Comparison of ENCODE assay signal across 9 mouse cellular contexts in genomic region chr1:136134547-136134946, GRCm38 (mm10). TPM values are rescaled to one million over a fixed set of nuclear protein-coding genes. Genes with fewer than 3 reads are reported as not detected.
DNase-seq lines count a peak whose midpoint lies in the region; ATAC-seq lines count a peak whose summit lies in the region.
"Had no signal": no experiment of that assay in that cellular context is flagged by ENCODE, and none has a peak within 500 bp of the region (broad histone marks: within the 10 kb centered on the region; RNA-seq: fewer than 3 reads in every experiment).

No protein-coding gene starts in this region.

- no peaks in the 10 kb centered on the region for H3K9me3 ChIP-seq in midbrain, embryonic 10.5 days (replicated peaks)
- H3K9me3 ChIP-seq in midbrain, embryonic 11.5 days (ENCODE audit: control insufficient read depth, low read length) = no peaks in the 10 kb centered on the region
- H3K9me3 ChIP-seq in hindbrain, embryonic 14.5 days (ENCODE audit: control insufficient read depth, low read length) = no peaks in the 10 kb centered on the region
- no peaks in the 10 kb centered on the region for H3K9me3 ChIP-seq in midbrain, embryonic 13.5 days
- H3K9me3 ChIP-seq: limb, embryonic 12.5 days had no signal

- H3K4me1 ChIP-seq in midbrain, embryonic 10.5 days = peaks cover 97% of the 10 kb centered on the region
- peaks cover 49% of the 10 kb centered on the region for H3K4me1 ChIP-seq in midbrain, embryonic 11.5 days (ENCODE audit: control insufficient read depth, insufficient read depth, low read length)
- H3K4me1 ChIP-seq in hindbrain, embryonic 14.5 days (replicated peaks; ENCODE audit: control insufficient read depth, insufficient read depth, low read length) = peaks cover 68% of the 10 kb centered on the region
- peaks cover 86% of the 10 kb centered on the region for H3K4me1 ChIP-seq in midbrain, embryonic 13.5 days (replicated peaks)

- WGBS in midbrain, embryonic 10.5 days = 84% methylated on average over 2 of the region's 2 CpGs
- WGBS in midbrain, embryonic 11.5 days = 74% methylated on average over 2 of the region's 2 CpGs
- WGBS in hindbrain, embryonic 14.5 days = 81% methylated on average over 2 of the region's 2 CpGs
- 85% methylated on average over 2 of the region's 2 CpGs for WGBS in midbrain, embryonic 13.5 days

- peaks cover 74% of the 10 kb centered on the region for H3K27me3 ChIP-seq in midbrain, embryonic 10.5 days (ENCODE audit: low read depth, poor library complexity, severe bottlenecking)
- peaks cover 7% of the 10 kb centered on the region; the same call in 1 of the 2 replicates for H3K27me3 ChIP-seq in midbrain, embryonic 11.5 days (ENCODE audit: control insufficient read depth, insufficient read depth, low read length)
- H3K27me3 ChIP-seq in hindbrain, embryonic 14.5 days (ENCODE audit: control insufficient read depth, insufficient read depth, low read length) = no peaks in the 10 kb centered on the region
- H3K27me3 ChIP-seq in midbrain, embryonic 13.5 days = peaks cover 4% of the 10 kb centered on the region; the same call in 1 of the 2 replicates
- H3K27me3 ChIP-seq: limb, embryonic 12.5 days had no signal

- no peak overlapping the region for H3K9ac ChIP-seq in midbrain, embryonic 11.5 days (ENCODE audit: low read length)
- peak overlapping the region; percentile 100; the same call in 1 of the 2 replicates for H3K9ac ChIP-seq in hindbrain, embryonic 14.5 days
- peak overlapping the region; percentile 94 for H3K9ac ChIP-seq in midbrain, embryonic 13.5 days (replicated peaks)

- ATAC-seq in midbrain, embryonic 11.5 days (ENCODE audit: low FRiP score) = no peak
- no peak for ATAC-seq in hindbrain, embryonic 14.5 days (ENCODE audit: low FRiP score)
- ATAC-seq in midbrain, embryonic 13.5 days = no peak

- H3K36me3 ChIP-seq in midbrain, embryonic 10.5 days = no peaks in the 10 kb centered on the region
- no peaks in the 10 kb centered on the region for H3K36me3 ChIP-seq in midbrain, embryonic 11.5 days (ENCODE audit: control insufficient read depth, insufficient read depth, low read length)
- H3K36me3 ChIP-seq in hindbrain, embryonic 14.5 days (replicated peaks; ENCODE audit: control insufficient read depth, insufficient read depth) = no peaks in the 10 kb centered on the region
- H3K36me3 ChIP-seq in midbrain, embryonic 13.5 days = no peaks in the 10 kb centered on the region
- H3K36me3 ChIP-seq: limb, embryonic 12.5 days had no signal

- H3K4me2 ChIP-seq in midbrain, embryonic 11.5 days = no peak overlapping the region
- H3K4me2 ChIP-seq in hindbrain, embryonic 14.5 days (replicated peaks) = peak overlapping the region; percentile 76
- peak overlapping the region; percentile 75 for H3K4me2 ChIP-seq in midbrain, embryonic 13.5 days (replicated peaks)

- no peak overlapping the region for H3K4me3 ChIP-seq in midbrain, embryonic 10.5 days
- no peak overlapping the region for H3K4me3 ChIP-seq in midbrain, embryonic 11.5 days (ENCODE audit: low read depth, low read length)
- peak overlapping the region; percentile 93; the same call in 1 of the 2 replicates for H3K4me3 ChIP-seq in hindbrain, embryonic 14.5 days (replicated peaks; ENCODE audit: low read length)
- peak overlapping the region; percentile 91 for H3K4me3 ChIP-seq in midbrain, embryonic 13.5 days (replicated peaks)
- H3K4me3 ChIP-seq: erythroblast, embryonic 14.5 days had no signal

- 0 out of 2 replicates have a peak overlapping the region, but pooled peaks have one; percentile 35 for H3K27ac ChIP-seq in midbrain, embryonic 10.5 days (replicated peaks)
- H3K27ac ChIP-seq in midbrain, embryonic 11.5 days (ENCODE audit: low read depth, low read length) = no peak overlapping the region
- H3K27ac ChIP-seq in hindbrain, embryonic 14.5 days = no peak overlapping the region
- no peak overlapping the region for H3K27ac ChIP-seq in midbrain, embryonic 13.5 days
- H3K27ac ChIP-seq: limb, embryonic 12.5 days had no signal

- no peak for DNase-seq in midbrain, embryonic 10.5 days (ENCODE audit: low spot score)
- no peak for DNase-seq in midbrain, embryonic 11.5 days (ENCODE audit: low spot score, missing footprints)
- no peak for DNase-seq in hindbrain, embryonic 14.5 days (ENCODE audit: low spot score)
- DNase-seq in thymus, postnatal 36 days = peak; percentile 62 to 63
- no peak for DNase-seq in kidney, postnatal 25 days
- DNase-seq in cerebellum, adult 9-11 months = no peak

RNA-seq across cellular contexts. Expression of gene Kif21b, which starts 3.4 kb away (rescaled TPM):
- polyA plus RNA-seq in midbrain, embryonic 10.5 days (2016; fragmentation: Nextera tagmentation; extraction: Ambion mirVana) = 4.9 and 9.5 TPM in 2 replicates
- 11.9 and 12.9 TPM in 2 replicates for polyA plus RNA-seq in midbrain, embryonic 11.5 days (2014; fragmentation: Nextera tagmentation; extraction: Ambion mirVana)
- 49.4 and 51.7 TPM in 2 replicates for polyA plus RNA-seq in hindbrain, embryonic 14.5 days (2014; fragmentation: Nextera tagmentation; extraction: Ambion mirVana)
- 44.1 and 49.3 TPM in 2 replicates for polyA plus RNA-seq in midbrain, embryonic 13.5 days (2015; fragmentation: Nextera tagmentation; extraction: Ambion mirVana)

Comparison
In these comparisons a context has a peak if more than half of its experiments do, and no peak if none do; other contexts are left out.
1. H3K4me3 ChIP-seq: peak in hindbrain, embryonic 14.5 days (single experiment) and midbrain, embryonic 13.5 days (single experiment); none in midbrain, embryonic 10.5 days (single experiment) and midbrain, embryonic 11.5 days (single experiment).
2. DNase-seq: peak in thymus, postnatal 36 days (2 of 2); none in midbrain, embryonic 10.5 days (single experiment), midbrain, embryonic 11.5 days (single experiment), hindbrain, embryonic 14.5 days (single experiment), kidney, postnatal 25 days (0 of 2) and cerebellum, adult 9-11 months (single experiment).